Mouse (Mus musculus): ENCODE results near the gene Ap1s3.

Gene Ap1s3

DNA sequence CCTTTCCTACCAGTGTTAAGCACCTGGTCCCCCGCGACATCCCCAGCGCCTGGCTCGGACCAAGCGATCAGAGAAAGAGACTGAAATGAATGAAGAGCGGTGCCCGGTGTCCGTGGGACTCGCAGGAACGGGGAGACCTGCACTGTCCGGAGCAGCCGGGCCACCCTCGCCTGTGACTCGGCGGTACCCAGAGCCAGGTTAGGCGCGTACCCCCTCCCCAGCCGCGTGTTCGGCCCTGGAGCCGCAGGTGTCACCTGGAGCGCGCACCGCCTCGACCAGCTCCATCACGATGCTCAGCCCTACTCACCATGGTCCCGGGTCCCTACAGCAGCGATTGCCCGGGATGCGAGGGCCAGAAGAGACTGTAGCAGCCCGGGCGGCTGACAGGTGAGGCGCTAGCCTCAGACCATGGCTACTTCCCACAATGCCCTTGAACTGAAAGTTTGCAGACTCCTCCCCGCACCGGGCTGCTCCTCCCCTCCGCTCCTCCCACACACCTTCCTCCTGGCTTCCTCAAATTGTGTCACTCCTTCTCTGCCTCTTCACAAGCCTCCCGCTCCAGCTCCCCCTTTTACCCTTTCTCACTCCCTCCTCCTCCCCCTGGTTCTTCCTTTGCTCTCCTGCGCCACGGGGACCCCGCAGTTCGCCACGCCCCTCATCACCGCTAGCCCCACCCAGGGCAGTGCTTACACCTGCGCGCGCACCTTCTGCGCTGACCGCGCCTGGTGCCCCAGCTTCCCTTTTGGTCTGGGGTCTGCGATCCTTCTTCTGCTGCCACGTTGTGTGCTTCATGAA is at the start of gene Ap1s3:
TSS of gene Ap1s3 (minus strand) at position 430 of the 795 bp plus-strand sequence.
- peak; percentile 34 for DNase-seq (ENCODE audit: low read depth, low spot score)

DNA sequence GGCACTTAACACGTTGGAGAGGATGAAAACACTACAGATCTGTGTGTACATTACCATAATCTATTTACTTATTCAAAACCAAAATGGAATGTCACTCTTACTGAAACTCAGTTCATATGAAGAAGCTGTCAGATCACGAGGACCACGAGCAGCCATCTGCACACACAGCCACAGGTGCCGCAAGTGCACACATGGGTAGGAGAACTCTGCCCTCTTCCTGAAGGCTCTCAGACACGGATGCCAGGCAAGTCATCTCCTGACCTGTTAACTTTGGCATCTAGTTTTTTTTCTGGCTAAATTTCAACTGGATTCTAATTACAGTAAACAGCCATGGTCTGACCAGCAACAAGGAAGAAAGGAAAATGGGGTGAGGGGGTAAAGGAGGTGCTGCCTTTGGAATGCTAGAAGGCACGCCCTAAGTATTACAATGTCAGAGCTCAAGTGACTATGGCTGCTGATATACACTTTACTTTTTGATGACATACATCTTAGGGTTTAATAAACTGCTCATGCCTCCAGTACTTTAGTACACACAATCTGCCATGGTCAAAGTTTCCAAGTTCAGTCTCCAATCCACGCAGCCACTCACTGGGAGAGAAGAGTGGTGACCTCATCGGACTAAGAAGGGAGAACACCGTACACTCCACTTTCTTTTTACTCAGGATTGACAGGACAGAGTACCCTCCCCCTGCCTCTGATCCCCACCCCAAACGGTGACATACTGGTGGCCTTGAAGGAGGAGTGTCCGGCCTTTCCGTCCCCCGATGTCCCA is 42.6 kb upstream of the Ap1s3 start:
- DNase-seq (ENCODE audit: low read depth, low spot score), result no peak

DNA sequence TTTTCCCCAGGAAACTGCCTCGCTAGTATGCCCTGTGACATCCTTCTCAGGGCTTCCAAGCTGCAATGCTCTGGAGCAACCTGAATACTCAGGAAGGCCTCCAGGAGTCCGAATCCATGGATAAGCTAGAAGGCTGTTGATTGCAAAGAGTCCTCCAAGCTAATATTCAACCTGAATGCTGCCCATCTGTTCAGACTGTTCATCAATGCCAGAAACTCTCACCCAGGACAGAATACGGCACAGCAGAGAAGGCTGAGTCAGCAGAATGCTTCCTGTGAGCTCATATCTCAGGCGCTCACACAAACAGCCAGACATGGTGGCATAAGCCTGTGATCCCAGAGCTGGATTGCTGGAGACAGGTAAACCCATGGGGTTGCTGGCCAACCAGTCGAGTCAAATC is 41.3 kb upstream of the Ap1s3 start:
- no peak for DNase-seq (ENCODE audit: low read depth, low spot score)

DNA sequence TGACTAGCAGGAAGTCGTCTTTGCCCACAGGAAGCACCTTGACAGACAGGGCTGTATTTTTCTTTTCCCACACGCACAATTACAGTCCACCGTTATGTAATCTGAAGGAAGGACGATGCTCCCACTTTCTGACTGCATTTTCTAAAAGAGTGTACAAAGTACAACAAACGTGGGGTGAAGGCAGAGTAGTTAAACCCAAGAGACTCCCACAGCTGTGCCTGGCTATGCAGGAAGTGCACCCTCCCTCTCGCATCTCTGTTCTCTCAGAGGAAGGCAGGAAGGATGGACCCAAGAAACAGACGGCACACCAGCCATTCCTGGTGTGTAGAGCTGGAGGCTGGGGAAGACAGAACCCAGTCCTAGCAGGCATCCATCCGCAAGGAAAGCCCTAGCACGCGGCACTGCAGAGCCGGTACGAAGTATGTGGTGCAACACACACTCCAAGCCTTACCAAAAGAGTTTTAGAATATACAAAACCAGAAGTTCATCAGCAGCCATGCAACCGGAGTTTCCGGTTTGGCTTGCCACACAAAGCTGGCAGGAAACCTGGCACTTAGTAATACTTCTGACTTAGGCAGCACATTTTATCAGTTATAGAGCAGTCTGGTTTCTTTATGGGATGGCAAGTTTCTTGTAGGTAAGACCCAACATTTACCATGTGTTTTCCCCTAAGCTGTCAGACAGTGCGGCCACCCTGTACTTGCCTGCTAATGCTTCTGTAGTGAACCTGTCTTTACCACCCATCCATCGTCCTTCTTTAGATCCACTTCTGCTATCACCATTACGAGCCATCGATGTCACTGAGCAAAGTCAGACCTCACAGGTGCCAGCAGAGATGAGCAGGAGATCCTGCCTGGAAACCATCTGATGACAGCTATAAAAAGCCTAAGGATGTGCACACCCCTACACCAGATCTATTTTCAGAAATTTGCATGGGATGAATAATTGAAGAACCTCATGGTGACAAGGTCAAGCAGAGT is 39.7 kb upstream of the Ap1s3 start:
- no peak for DNase-seq (ENCODE audit: low read depth, low spot score)

DNA sequence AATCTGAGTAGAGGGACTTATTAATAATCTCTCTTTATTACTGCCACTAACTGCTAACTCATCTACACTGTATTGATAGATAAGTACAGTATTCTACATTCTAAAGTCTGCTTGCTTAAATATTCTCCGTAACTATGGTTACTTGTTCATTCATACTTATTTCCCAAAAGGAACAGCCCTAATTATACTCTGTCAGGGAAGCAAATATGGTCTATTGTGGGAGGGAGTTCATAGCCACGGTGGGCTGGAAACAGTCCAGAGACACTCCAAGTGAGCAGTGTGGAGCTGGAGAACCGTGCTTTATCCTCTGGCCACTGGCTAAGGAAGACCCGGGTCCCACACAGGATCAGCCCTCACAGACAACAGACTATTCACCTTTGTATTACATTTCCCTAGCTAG is 38.9 kb upstream of the Ap1s3 start:
- no peak for DNase-seq (ENCODE audit: low read depth, low spot score)

DNA sequence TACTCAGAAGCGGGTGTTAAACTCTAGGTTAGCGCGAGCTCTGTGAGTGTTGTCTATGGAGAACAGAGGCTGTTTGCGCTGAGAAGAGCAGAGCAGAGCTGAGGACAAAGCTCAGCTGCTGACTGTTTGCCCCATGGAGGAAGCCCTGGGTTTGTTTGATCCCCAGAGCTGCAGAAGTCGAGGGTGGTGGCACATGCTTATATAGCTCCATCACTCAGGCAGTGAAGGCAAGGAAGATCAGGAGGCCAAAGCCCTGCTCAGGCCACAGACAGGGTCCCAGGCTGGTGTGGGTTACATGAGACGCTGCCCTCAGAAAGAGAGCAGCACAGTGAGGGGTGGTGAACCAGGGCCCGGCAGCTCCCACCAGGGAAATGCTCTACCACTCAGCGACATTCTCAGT is 38.4 kb upstream of the Ap1s3 start:
- no peak for DNase-seq (ENCODE audit: low read depth, low spot score)

DNA sequence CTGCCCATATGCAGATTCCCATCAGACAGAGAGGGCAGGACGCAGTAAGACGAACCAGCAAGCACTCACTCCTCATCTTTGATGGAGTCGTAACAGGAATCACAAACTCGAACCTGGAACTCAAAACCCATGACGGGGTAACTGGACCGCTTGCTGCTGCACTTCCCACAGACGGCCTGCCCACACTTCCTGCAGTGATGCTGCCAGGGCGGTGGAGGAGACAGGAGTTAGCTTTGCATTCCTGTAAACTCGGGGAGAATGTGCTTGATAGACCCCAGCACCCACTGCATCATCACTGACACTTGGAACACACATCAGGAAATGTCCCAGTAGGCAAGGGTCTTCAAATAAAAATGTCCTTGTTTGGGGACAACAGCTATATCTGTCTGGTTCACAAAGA is 35.6 kb upstream of the Ap1s3 start:
- DNase-seq (ENCODE audit: low read depth, low spot score), result no peak

DNA sequence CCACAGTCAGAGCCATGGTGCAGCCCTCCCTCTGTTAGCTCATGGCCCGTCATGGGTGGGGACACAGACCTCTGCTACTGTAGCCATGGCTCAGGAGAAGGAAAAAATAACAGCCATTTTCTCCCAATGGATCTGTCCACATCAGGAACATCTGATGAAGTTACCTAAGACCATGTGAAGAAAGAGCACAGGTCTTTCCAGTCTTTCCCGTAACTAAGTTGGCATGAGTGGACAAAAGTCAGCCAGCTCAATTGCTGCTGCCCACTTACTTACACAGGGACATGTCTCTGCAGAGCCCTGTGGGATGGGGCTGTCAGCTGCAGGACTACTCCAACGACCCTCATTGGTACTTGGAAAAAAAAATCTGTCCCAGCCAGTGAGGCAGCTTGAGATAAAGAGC is 34.9 kb upstream of the Ap1s3 start:
- no peak for DNase-seq (ENCODE audit: low read depth, low spot score)

DNA sequence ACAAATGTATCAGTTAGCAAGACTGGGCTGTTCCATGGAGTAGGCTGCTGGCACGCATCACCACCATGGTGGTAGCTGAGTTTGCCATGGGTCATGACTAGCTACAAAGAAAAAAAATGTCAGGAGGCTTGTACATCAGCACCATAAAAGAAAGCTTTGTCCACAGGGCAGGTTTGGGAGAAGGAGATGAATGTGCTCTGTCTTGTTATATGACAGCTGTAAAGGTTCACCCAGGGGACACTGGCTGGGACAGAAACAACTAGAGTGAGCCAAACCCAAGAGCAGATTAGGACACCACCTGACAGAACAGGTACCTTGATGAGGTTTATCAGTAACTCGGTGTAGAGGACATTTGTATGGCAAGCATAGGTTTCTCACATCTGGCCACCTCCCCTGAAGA is 32.9 kb upstream of the Ap1s3 start:
- no peak for DNase-seq (ENCODE audit: low read depth, low spot score)

DNA sequence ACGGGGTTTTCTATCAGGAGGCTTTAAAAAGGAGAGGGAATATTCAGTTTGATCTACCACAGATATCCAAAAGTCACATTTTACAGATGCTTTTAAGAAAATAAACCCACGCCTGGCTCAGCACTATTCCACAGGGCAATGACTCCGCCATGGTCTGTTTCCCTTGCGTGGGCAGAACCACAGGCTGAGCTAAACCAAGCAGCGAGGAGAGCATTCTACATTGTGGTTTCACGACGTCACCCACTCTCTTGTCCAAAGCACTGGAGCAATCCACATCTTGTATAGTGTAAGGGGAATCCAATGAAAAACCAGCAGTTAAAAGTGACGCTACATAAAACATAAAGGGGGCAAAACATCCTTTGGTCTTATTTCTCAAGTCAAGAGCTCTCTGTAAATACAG is 31.7 kb upstream of the Ap1s3 start:
- DNase-seq (ENCODE audit: low read depth, low spot score), result no peak

DNA sequence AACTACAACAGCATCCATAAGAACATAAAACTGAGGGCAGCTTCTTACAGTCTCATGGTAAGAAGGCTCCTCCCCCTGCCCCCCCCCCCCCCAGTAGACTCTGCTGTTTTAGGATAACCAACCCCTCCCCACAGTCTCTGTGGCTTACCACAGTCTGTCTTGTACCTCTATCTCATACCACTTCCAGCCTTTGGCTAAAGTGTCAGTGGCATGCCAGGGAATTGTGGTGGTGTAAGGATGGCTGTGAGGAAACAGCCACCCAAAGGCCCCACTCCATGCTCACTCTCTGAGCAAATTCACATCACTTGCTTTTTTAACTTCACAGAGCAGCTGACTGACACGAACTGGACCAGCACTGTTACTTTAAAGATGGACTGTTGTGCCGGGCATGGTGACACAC is 26.7 kb upstream of the Ap1s3 start:
- DNase-seq (ENCODE audit: low read depth, low spot score), result no peak

DNA sequence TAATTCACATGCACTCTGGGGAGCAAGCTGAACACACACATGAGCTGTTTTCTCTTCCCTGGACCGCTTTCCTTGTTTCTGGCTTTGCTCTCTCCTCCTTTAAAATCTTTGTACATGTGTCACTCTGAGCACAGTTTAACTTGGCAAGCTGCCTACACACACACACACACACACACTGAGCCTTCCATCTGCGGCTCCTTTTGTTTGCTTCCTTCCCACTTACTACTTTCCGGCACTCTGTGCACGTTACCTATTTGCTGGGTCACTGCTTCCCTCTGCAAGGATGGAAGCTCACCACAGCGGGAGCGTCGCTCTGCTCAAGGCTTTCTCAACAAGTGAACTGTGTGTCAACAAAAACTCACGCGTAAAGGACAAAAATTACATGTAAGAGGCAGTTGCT is 25.6 kb upstream of the Ap1s3 start:
- no peak for DNase-seq (ENCODE audit: low read depth, low spot score)

DNA sequence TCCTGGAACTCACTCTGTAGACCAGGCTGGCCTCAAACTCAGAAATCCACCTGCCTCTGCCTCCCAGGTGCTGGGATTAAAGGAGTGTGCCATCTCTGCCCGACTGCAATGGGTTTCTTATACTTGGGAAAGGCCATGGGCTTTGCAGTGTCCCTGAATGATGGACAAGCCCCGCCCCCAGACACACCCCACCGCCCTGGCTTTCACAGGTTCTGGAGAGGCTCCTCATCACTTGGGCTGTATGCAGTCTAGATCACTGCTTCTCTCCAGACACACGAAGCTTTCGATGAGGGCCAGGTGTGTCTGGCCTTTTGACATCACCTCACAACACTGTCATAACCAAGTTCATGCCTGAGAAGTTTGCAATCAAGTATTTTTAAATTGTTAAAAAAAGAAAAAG is 25.2 kb upstream of the Ap1s3 start:
- no peak for DNase-seq (ENCODE audit: low read depth, low spot score)

DNA sequence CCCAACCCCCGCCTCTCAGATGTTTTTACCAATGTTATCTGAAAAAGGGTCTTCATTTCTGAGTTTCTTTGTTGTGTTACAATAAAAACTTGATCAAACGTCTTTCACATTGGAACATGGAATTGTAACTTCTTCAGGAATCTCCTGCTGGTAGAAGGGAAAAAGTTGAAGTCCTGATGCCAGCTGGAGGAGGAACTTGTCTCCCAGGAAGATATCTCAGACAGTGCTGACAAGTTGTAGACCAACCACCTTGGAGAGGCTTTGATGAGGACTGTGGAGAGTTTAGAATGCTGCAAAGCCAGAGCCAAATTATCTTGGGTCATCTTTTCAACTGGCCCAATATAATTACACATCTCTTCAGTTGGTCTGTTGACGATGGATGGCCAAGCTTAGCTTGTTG is 20.7 kb upstream of the Ap1s3 start:
- no peak for DNase-seq (ENCODE audit: low read depth, low spot score)

DNA sequence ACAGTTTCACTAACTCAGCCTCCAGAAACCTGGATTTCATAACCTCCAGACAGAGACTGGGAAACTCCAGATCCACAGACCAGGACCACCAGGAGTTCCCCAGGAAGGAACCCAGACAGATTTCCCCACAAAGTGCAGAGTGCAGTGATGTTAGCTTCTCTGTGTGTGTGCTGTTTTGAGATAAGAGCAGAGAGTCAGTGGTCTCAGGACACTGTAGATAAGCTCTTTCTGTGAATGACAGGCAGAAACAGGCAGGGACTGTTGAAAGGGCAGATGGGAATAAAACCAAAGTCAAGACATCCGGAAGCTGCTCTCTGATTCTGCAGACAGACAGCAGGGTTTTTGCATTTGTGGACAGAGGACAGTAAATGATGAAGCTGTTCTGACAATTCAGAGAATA is 15.5 kb upstream of the Ap1s3 start:
- no peak for DNase-seq (ENCODE audit: low read depth, low spot score)

DNA sequence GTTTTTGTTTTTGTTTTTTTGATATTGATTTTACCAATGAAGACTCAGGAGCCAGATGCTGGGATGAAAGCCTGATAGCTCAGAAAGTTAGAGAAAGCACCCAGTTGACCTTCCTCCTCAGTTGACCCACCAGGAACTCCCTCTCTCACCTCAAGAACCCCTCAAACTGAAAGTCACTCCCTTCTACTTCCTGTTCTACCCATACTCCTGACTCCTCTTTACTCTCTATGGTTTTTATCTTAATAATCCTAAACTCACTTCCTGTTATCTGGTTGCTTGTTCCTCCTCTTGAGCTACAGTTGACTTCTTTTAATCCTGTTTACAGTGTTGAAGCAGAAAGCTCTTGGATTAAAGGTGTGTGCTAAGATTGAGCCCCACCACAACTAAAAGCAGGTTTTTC is 12.3 kb upstream of the Ap1s3 start:
- DNase-seq (ENCODE audit: low read depth, low spot score), result no peak

DNA sequence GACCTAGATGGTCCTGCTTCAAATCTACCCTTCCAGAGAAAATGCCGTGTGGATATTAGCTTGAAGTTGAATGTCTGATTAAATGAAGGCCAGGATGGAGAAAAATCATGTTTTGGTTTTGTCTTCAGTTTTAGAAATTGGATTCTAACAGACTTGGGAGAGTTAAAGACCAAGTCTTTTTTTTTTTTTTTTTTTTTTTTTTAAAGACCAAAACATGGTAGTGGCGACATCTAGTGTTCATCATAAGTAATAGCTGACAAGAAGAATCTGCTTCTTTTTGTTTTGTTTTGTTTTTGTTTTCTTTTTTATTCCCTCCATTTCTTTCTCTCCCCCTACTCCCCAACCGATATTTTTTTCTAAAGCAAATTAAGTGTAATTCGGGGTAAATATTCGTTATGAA is 11.2 kb upstream of the Ap1s3 start:
- DNase-seq (ENCODE audit: low read depth, low spot score), result no peak

DNA sequence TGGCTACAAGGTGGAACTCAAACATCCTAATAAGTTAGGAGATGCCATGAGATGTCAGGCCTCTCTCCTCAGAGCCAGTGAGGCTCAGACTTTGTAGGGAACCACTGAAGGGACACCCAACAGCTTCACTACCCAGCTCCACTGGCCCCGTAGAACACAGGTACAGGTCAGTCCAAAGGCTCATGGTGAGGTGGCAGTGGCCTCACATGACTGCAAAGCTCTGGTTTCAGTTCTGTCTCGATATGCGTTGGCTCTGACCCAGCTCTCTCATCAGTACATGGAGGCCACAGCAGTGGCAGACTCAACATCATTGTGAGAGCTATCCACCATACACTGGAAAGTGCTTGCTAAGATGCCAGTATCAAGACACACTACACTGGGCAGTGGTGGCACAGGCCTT is 9.0 kb upstream of the Ap1s3 start:
- DNase-seq (ENCODE audit: low read depth, low spot score), result no peak

DNA sequence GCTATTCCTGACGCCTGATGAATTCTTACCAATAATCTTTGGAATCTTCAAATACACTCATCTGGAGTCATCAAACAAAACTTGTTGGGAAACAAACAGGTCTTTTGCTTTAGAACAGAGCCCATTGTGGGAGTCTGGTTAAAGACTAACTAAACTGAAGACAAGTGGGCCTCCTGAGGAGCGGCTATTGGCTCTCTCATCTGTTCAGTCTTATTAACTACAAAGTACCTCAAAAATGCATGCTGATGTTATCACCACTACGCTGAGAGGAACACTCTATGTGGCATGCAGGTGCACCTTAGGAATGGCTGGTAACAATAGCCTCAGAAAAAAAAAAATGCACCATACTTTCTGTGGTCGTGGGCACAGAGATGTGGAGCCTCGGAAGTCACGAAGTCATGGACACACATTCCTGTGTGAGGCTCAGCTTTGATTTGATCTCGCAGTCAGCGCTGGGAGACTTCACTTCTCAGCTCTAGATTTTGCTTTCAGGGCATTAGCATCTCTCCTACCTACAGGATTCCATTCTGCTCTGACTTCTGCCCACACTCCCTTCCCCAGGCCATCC is 6.4 kb upstream of the Ap1s3 start:
- DNase-seq (ENCODE audit: low read depth, low spot score), result no peak

DNA sequence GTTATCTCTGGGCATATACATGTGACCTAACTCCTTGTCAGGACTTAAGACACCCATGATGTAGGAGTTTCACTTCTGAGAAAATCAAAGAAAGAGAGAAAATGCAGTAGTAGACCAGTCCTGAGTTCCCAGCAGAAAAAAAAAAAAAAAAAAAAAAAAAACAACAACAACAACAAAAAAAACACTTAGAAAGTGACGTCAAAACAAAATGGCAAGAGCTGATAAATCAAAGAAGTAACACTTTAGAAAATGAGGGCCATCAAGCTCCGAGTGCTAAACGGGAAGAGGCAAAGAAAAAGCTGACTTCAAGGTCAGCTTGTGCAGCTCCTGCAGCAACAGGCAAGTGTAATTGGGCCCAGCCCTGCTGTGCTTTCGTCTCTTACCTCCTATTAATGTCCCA is 3.9 kb upstream of the Ap1s3 start:
- no peak for DNase-seq (ENCODE audit: low read depth, low spot score)

DNA sequence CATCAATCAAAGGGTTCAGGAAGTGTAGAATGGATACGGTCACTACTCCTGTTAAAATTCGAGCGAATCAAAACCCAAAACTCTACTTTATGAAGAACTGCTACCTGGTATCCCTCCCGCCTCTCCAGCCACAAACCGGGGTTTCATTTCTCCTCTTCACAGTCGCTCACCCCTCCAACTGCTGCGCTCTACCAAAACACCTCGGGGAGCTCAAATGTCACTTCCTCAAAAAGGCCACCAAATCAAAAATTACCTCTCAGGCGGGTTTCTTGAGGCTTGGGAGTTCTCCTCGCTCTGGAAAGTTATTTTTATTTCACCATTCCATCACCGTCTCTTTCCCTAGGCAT is 603 bp downstream of the Ap1s3 start:
- no peak for DNase-seq (ENCODE audit: low read depth, low spot score)

DNA sequence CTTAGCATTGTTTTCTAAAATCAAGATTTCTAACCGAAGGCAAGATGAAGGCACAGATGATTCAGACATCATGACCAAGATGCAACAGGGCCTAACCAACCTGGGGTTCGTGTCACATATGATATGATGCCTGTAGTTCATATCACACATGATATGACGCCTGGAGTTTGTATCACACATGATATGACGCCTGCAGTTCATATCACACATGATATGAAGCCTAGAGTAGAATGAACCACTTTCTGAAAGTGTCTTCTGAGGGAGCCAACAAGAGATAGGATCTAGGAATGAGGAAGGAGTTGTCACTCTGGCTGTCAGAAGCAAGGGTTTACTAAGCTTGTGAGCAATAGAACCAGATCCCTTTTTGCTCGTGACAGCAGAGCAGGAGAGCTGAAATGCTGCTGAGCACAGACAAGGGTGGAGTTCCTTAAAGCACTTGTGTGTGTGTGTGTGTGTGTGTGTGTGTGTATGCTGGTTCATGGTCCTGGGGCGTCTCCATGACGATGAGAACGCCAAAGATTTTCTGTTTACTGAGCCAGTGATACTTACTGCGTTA is 2.3 kb downstream of the Ap1s3 start:
- DNase-seq (ENCODE audit: low read depth, low spot score), result no peak
